Mouse (Mus musculus) activated CD4-positive, CD25-positive, alpha-beta regulatory T cell, adult 4 months (primary cell): ENCODE measurements at regions not wholly inside any gene's neighbourhood (a gene's known extent, or its start where the extent isn't known, plus 50 kb on each side); places are given as distances from the start of the nearest gene placed in this dataset.

Source experiments
- ATAC-seq: one replicate; pipeline ENCODE4 v1.8.0; 2017

DNA sequence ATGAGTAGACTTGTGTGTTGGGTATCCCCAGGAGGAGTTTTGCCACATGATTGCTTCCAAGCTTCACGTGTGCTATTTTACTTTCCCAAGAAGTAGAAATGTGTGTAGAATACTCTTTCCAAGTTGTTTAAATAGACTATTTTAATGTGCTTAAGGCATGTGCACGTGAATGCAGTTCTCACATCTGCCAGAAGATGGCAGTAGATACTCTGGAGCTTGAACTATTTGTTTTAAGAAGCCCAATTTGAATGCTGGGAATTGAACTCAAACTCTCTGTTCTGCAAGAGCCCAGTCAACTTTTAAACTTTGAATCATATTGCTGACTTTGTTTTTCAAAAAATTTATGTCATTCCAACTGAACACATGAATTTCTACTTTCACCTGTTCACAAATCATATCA lies 431.3 kb upstream of the Reg3g start:
- peak; percentile 36 for ATAC-seq

DNA sequence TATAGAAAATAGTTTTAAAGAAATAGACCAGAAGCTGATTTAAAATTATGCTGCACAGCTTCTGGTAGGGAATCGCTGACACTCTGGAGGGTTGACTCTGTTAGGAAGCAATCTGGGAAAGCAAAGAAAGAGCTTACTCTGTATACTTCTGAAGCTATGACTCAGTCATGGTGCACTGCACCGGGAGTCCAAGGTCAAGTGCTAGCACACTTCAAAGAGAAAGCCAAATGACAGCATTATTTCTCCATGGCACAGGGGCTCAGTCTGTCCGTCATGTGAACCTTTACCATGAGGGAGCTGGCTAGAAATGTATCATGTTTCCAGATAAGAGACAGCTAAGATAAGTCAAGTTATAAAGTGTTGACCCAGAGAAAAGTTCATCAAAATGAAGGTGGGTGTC lies 424.1 kb upstream of the Reg3g start:
- ATAC-seq = no peak

DNA sequence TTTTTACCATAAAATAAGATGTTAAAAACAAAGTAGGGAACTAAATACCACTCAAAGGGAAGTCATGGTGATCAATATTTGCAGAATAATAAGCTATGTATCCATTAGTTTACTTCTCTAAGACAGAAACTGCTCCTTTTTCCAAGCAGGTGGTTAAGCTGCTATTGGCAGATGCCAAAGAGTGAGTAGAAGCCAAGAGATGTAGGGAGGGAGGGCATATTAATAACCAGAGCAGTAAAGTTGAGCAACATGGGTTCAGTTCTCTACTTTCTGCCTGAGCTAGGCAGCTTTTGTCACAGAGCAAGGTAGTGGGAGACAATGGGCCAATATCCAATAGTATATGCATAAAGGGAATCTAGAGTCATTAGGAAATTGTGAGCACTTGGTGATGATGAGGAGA lies 394.4 kb upstream of the Reg3g start:
- no peak for ATAC-seq

DNA sequence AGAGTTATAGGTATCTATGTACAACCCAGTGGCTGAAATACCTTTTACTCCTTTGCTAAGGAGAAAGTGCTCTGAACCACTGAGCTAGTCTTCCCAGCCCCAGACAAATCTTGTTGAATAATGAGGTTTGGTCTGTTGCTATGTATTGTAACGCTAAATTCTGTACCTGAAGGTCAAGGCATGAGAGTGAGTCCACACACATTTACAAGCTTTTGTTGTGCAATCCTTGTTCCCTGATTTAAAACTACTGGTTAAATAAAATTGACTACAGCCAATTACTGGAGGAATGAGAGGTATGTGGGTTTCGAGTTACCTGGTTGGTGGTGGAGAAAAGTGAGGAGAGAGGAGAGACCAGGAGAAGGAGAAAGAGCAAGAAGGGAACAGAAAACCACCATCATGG lies 372.6 kb upstream of the Reg3g start:
- no peak for ATAC-seq

DNA sequence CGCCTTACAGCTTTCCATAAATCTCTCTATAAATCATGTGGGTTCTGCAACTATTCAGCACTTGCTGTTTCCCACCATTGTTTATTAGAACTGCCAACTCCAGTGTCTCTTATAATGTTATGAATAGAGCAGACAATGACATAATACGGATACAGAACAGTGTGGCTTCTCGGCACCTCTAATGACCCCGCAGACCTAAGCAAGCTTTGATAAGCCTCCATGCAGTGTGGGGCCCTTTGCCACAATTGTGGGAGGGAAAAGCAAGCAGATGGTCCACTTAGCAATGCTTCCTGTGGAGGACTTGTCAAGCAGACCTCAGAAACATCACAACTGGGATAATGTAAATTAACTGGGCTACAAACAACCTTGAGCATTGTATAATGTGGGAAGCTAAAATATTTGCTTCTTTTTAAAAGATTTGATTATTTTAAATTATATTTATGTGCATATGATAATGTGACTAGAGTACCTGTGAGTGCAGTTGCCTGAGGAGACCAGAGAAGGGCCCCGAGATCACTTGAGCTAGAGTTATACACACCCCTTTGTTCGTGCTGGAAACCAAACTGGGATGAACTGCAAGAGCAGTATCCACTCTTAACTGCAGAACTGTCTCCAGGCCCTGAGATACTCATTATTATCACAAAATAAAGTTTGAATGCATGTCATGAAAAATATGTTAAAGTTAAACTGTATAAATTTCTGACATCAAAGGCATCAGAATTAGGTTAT lies 357.4 kb upstream of the Reg3g start:
- no peak for ATAC-seq

DNA sequence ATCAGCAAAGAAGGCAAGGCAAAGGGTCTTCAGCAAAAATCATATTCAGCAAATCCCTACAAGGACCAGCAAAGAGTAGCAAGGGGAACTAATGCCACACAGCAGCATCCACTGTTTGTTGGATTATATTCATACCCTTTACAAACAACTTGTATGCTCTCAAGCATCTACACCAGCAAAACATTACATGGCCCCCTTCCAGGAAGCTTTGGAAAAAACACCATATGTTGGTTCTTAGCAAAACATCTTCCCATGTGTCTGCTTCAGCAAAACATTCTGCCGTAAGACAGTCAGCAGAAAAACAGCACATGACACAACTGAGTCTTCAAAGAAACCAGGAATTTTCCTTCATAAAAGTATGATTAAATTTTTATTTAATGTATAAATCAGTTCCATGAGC lies 352.6 kb upstream of the Reg3g start:
- ATAC-seq = no peak

DNA sequence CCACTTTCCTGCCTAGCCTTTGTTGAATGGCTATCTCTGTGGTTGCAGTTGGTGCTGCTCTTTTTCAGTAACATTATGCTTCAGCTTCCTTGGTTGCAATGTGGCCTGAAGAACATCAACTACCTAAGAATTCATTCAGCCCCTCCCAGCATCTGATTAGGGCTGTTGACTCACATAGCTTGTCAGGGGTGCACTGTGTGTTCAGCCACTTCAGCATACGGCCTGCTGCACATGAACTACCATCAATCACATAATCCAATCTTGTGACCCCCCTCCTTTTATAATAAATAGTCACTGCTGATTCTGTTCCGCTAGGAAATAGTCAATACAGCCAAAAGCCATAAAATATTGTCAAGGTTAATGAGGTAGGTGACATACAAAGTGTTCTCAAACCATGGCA lies 328.3 kb upstream of the Reg3g start:
- ATAC-seq = no peak

DNA sequence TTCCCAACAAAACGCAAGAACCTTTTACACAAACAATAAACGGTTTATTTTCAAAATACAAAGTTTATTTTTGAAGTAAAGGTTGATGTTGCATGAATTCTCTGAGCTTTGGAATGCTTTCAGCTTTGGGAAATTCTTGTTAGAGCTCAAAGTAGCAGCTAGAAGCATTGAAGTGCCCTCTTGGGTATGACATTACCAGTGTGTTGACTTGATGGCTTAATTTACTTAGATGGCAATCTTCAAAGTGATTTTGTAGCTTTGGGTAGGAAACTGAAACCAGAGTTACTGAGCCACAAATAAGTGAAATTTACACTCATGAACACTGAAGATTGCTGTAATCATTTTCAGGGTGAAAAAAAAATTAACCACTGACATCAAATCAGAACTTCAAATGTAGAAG lies 320.3 kb upstream of the Reg3g start:
- no peak for ATAC-seq

DNA sequence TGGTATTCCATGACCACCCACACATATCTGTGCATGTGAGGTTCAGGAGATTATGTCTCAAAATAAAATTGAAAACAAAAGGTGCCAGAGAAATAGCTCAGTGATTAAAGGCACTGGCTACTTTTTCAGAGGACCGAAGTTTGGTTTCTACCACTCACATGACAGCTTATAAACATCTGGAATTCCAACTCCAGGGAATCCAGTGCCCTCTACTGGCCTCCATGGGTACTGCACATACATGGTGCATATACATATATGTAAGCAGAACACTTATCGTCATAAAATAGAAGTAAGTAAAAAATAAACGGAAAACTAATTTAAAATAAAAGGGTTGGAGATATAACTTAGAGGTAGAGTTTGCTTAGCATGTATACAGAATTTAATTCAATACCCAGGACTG lies 288.9 kb upstream of the Reg3g start:
- ATAC-seq = no peak
